Mouse (Mus musculus) forelimb bud, embryonic 11.5 days (tissue): ENCODE measurements around the gene Gm20683.
A peak's percentile ranks its signal among the peaks of the same experiment; 100 is the strongest.

Experiments
- DNase-seq: peaks from one replicate; pipeline ENCODE4 v3.0.0-alpha.2; 2012; ENCODE audit warnings: low read depth, low spot score

Gene Gm20683

DNA sequence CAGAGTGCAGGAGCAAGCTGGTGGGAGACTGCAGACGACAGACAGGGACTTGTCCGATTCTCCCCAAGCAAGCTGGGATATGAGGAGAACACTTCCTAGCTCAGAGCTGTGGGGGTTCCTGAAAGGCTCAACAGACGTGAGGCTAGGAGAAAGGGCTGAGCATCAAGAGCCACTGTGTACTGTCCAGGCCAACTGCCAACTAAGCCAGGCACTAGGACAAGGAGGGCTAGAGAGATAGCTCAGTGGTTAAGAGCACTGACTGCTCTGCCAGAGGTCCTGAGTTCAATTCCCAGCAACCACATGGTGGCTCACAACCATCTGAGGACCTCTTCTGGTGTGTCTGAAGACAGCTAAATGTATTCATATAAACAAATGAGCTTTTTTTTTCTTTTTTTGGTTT, 946 bp upstream of the Gm20683 start:
- no peak for DNase-seq

DNA sequence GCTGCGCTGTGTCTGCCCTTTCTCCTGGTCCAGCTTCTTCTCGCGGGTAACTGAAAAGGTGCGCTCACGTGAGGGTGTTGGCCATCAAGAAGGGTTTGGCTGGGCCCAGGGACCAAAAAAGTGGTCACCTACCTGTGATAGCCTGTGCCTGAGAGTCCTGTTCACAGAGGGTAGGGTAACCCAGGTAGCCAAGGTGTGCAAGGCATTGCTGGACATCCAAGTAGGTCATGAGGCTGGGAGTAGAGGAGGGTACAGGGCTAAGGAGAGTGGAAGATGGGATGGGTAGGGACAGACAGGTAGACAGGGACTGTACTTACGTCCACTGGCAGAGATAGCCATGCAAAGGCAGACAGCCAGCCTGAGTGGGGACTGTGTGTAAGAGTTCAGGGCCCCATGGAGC, 1.0 kb downstream of the Gm20683 start:
- no peak for DNase-seq

- DNase-seq, result no peak
These were observed 1.9 kb downstream of the Gm20683 start for GRCm38 (mm10) chr17:25839455-25840235.

- DNase-seq, result no peak
These were observed 2.7 kb downstream of the Gm20683 start for GRCm38 (mm10) chr17:25838904-25839303.

DNA sequence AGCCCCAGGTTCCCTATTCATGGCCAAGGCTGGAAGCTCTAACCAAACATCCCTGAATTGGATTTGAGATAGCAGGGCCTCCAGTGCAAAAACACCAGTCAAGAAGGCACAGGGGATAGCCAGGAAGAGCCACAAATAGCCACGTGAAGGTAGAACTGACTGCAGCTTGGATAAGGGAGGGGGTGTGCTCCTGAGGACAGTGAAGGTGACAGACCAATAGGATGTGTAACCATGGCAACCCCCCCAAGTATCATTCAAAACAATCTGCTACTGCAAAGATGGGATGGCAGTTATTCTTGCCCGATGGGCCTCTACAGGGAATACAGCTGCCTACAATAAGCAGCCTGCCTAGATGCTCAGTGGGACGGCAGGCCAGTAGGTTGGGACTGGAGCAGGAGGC, 4.0 kb downstream of the Gm20683 start:
- DNase-seq, result no peak

DNA sequence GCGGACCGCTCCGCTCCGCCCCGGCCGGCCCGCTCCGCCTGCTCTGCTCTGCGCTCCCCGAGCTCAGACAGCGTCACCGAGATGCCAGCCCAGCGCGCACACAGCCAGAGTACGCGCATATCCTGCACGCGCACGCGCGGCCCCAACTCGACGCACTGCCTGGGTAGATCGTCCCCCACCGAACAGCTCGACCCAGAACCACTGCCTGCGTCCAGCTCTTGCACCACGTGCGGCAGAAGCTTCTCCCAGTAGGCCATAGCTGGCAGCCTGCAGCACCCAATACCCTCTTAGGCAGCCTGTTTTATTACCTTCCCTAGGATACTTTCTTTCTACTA, 4.5 kb downstream of the Gm20683 start, which contains the start of gene Rhbdl1:
Rhbdl1 (minus strand) TSS at position 220 of the 335 bp plus-strand sequence.
- no peak for DNase-seq

GRCm38 (mm10) chr17:25836397-25837075, 5.0 kb downstream of the Gm20683 start:
- no peak for DNase-seq

- DNase-seq, result no peak
These were observed 5.7 kb downstream of the Gm20683 start for GRCm38 (mm10) chr17:25835816-25836215.

DNA sequence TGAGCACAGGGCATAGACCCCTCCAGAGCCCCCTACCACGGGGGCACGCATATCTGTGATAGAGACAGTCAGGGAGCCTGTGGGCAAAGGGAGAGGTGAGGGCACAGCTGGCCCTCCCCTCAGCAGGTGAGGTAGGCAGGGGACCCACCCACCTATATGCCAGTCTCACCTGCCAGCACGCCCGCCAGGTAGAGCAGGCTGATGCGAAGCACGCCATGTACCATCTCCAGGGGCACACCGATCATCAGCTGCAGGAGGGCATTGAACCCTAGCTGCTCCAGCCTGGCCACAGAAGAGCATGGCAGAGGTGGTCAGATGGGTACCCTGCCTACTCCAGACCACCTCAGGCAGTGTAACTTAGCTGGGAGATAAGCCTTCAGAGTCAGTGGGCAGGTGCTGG, 6.3 kb downstream of the Gm20683 start:
- no peak for DNase-seq

DNA sequence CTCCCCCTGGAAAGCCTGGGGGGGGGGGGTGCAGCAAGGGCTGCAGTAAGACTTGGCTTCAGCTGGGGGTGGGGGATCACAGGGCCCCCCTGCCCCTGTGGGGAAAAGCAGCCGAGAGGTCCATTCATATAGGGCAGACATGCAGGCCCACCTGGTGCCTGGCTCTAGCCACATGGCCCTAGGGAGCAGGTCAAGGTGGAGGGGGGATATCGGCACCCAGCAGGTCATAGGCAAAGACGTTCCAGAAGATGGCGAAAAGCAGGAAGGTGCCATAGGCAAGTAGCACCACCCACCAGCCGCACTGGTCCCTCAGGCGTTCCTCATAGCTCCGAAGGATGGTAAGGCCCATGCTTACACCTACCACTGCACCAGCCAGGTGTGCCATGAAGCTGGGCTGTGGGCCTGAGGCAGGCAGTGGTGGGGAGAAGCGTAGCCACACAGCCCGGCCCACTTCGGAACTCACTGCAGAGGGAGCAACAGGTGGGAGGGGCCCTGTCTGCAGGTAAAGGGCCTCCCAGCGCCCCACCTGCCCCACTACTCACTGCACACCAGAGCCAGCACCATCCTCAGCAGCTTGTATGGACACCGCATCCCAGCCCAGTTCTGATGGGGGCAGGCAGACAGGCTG, 6.9 kb downstream of the Gm20683 start:
- no peak for DNase-seq

- DNase-seq, result no peak
These were observed 7.5 kb downstream of the Gm20683 start for GRCm38 (mm10) chr17:25833961-25834594.

DNA sequence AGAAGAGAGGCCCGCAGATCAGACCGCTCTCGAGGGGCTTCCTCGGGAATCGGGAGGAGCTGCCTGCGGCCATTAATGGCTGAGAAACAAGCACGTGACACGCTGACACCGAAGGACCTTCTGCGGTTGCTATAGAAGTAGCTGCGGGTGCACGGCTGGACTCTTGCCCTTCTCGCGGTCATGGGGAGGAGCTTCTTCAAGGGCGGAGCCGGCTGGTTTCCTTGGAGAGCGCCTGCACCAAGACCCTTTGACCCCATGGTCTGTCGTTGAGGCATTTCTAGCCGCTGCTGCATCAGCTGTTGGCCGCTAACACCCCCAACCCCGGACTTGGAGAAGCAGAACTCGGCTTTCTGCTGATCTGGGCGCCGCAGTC, 8.3 kb downstream of the Gm20683 start, which contains the start of gene Stub1:
Stub1 (minus strand) TSS at position 114 of the 373 bp plus-strand sequence.
- DNase-seq, result peak; percentile 85

- DNase-seq, result peak; percentile 99
These were observed 8.9 kb downstream of the Gm20683 start for GRCm38 (mm10) chr17:25832436-25833290.

GRCm38 (mm10) chr17:25831451-25832281, 9.9 kb downstream of the Gm20683 start:
- DNase-seq, result no peak

DNA sequence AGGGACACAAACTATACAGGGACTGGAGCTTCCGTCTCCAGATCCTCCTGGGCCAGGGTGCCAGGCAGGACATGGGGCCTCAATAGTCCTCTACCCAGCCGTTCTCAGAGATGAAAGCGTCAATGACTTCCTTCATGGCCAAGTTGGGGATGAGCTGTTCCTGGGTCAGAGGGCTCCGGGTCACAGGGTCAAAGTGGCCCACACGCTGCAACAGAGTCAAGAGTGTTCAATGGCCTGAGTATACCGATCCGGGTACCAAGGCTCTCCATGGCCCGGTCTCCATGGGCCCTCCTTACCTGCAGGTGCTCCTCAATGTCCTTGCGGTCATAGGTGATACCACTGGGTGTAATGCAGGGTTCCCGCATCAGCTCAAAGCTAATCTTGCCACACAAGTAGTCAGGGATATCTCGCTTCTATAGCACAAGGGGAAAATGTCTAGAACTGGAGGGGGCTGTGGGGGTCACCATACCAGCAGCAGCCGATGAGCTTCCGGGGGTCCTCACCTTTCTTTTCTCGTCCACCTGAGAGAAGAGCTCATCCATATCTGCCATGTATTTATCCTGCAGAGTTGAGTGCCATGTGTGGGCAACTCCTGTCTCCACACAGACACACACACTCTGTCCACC, 10.6 kb downstream of the Gm20683 start:
- DNase-seq, result no peak

- DNase-seq, result no peak
These were observed 11.3 kb downstream of the Gm20683 start for GRCm38 (mm10) chr17:25830200-25830753.

DNA sequence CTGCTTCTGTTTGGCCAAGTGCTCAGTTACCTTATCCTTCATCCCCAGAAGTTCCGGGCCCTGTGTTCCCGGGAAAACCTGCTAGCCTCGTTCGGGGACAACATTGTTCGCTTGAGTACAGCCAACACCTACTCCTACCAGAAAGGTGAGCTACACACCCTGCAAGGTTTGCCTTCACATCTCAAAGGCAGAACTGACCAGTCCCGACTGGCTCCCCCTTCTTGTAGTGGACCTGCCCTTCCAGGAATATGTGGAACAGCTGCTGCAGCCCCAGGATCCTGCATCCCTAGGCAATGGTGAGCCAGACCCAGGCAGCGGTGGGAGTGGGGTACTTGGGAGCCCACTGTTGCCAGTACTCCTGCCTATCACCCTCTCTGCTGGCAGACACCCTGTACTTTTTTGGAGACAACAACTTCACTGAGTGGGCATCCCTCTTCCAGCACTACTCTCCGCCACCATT, 12.0 kb downstream of the Gm20683 start:
- DNase-seq, result no peak

DNA sequence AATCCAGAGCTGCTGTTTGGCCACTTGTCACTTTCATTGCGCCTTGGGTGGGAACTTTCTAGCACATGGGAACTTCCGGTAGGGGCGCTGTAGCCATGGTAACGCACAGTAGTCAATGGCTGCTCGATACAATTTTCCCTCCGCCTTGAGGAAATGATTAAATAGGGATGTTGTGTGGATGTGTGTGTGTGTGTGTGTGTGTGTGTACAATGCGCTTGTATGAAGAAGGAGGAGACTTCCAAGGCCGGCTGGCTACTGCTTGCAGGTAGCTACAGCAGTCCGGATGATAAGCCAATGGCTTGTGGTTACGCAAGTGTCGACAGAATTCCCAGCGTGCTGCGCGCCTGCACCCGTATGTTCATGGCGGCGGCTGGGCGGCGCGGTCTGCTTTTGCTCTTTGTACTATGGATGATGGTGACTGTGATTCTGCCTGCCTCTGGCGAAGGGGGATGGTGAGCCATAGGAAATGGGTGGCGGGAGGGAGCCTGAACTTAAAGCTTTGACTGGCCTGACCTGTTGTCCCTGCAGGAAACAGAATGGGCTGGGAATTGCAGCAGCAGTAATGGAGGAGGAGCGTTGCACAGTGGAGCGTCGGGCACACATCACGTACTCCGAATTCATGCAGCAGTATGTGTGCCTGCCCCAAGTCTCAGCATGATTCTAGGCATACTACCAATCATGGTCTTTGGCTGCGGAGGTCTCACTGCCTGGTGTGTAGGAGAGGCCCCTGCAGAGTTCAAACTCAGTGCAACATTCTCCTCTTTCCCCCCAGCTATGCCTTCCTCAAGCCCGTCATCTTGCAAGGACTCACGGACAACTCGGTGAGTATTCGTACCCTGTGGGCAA, 12.6 kb downstream of the Gm20683 start, which contains the start of gene Jmjd8:
Jmjd8 (plus strand) TSS at position 156 of the 846 bp plus-strand sequence.
- peak; percentile 79 for DNase-seq
